Mouse (Mus musculus): Measurements from ENCODE around the gene Prelid3b. TPM values are rescaled to one million over a fixed set of nuclear protein-coding genes. Genes with fewer than 3 reads are reported as not detected.
A peak's percentile ranks its signal among the peaks of the same experiment; 100 is the strongest.

The Prelid3b gene
- polyA plus RNA-seq, 1 experiment from 2014 or later: 113 TPM

- Histone ChIP-seq H3K4me3 (peak within 1 kb of the TSS; percentile 66), H3K4me2 (peak within 1 kb of the TSS; percentile 81), H3K9ac (peak within 1 kb of the TSS; percentile 40), H3K9me3 (no peaks in the 10 kb centered on the region), H3K4me1 (peaks cover 40% of the 10 kb centered on the region), H3K36me3 (peaks cover 14% of the 10 kb centered on the region; the same call in 1 of the 2 replicates), H3K27ac (peak within 1 kb of the TSS; percentile 59), H3K27me3 (no peaks in the 10 kb centered on the region)
- ATAC-seq (ENCODE audit: insufficient number of reproducible peaks, low FRiP score, low TSS enrichment, low read depth): peak; percentile 61
- WGBS: 2% methylated on average over 38 of the region's 38 CpGs
These were observed 34.0 kb downstream of the Prelid3b start, which contains the start of gene Ctsz for GRCm38 (mm10) chr2:174438737-174439449. TSS of gene Ctsz (minus strand) at chr2:174439039.

GRCm38 (mm10) chr2:174438181-174438580 lies 34.7 kb downstream of the Prelid3b start:
- peak overlapping the region; percentile 59 for H3K27ac ChIP-seq
- H3K27me3 ChIP-seq: no peaks in the 10 kb centered on the region
- peak overlapping the region; percentile 81 for H3K4me2 ChIP-seq
- WGBS: 69% methylated on average over 11 of the region's 11 CpGs
- peak overlapping the region; percentile 66 for H3K4me3 ChIP-seq
- peak overlapping the region; percentile 40 for H3K9ac ChIP-seq
- peaks cover 20% of the 10 kb centered on the region; the same call in 1 of the 2 replicates for H3K36me3 ChIP-seq
- peaks cover 38% of the 10 kb centered on the region for H3K4me1 ChIP-seq
- no peaks in the 10 kb centered on the region for H3K9me3 ChIP-seq
- ATAC-seq (ENCODE audit: insufficient number of reproducible peaks, low FRiP score, low TSS enrichment, low read depth): no peak

GRCm38 (mm10) chr2:174437697-174437982 lies 35.2 kb downstream of the Prelid3b start:
- Histone ChIP-seq H3K4me2 (peak overlapping the region; percentile 81), H3K4me1 (peaks cover 33% of the 10 kb centered on the region), H3K36me3 (peaks cover 24% of the 10 kb centered on the region), H3K4me3 (peak overlapping the region; percentile 66), H3K9me3 (no peaks in the 10 kb centered on the region), H3K27ac (no peak overlapping the region), H3K27me3 (no peaks in the 10 kb centered on the region), H3K9ac (no peak overlapping the region)
- WGBS: 93% methylated on average over 4 of the region's 4 CpGs
- ATAC-seq (ENCODE audit: insufficient number of reproducible peaks, low FRiP score, low TSS enrichment, low read depth): no peak

GRCm38 (mm10) chr2:174436916-174437696 lies 35.8 kb downstream of the Prelid3b start:
- Histone ChIP-seq H3K9me3 (no peaks in the 10 kb centered on the region), H3K4me1 (peaks cover 31% of the 10 kb centered on the region), H3K4me2 (peak overlapping the region; percentile 81; the same call in 1 of the 2 replicates), H3K27ac (no peak overlapping the region), H3K9ac (no peak overlapping the region), H3K4me3 (0 out of 2 replicates have a peak overlapping the region, but pooled peaks have one; percentile 1), H3K36me3 (peaks cover 28% of the 10 kb centered on the region), H3K27me3 (no peaks in the 10 kb centered on the region)
- 94% methylated on average over 7 of the region's 7 CpGs for WGBS
- no peak for ATAC-seq (ENCODE audit: insufficient number of reproducible peaks, low FRiP score, low TSS enrichment, low read depth)

- WGBS: 86% methylated on average over 26 of the region's 26 CpGs
These were observed 36.7 kb downstream of the Prelid3b start for GRCm38 (mm10) chr2:174436076-174436701.

GRCm38 (mm10) chr2:174434943-174435342 lies 37.9 kb downstream of the Prelid3b start:
- WGBS: 94% methylated on average over 9 of the region's 9 CpGs
- H3K36me3 ChIP-seq: peaks cover 40% of the 10 kb centered on the region
- H3K27ac ChIP-seq: no peak overlapping the region

More at GRCm38 (mm10) chr2:174436076-174436701, 36.7 kb downstream of the Prelid3b start:
- H3K9ac ChIP-seq: no peak overlapping the region
- no peaks in the 10 kb centered on the region for H3K27me3 ChIP-seq
- H3K4me1 ChIP-seq: peaks cover 31% of the 10 kb centered on the region
- no peak overlapping the region for H3K4me2 ChIP-seq
- no peak overlapping the region for H3K27ac ChIP-seq
- no peak for ATAC-seq (ENCODE audit: insufficient number of reproducible peaks, low FRiP score, low TSS enrichment, low read depth)
- H3K36me3 ChIP-seq: peaks cover 30% of the 10 kb centered on the region
- no peak overlapping the region for H3K4me3 ChIP-seq
- no peaks in the 10 kb centered on the region for H3K9me3 ChIP-seq

GRCm38 (mm10) chr2:174428996-174429591 lies 43.8 kb downstream of the Prelid3b start:
- 74% methylated on average over 10 of the region's 10 CpGs for WGBS
- Histone ChIP-seq H3K27ac (no peak overlapping the region), H3K9ac (no peak overlapping the region), H3K4me2 (no peak overlapping the region), H3K4me1 (no peaks in the 10 kb centered on the region), H3K27me3 (no peaks in the 10 kb centered on the region), H3K4me3 (no peak overlapping the region), H3K36me3 (peaks cover 82% of the 10 kb centered on the region), H3K9me3 (no peaks in the 10 kb centered on the region)
- no peak for ATAC-seq (ENCODE audit: insufficient number of reproducible peaks, low FRiP score, low TSS enrichment, low read depth)

More at GRCm38 (mm10) chr2:174434943-174435342, 37.9 kb downstream of the Prelid3b start:
- no peaks in the 10 kb centered on the region for H3K9me3 ChIP-seq
- no peaks in the 10 kb centered on the region for H3K27me3 ChIP-seq
- no peak overlapping the region for H3K4me3 ChIP-seq
- peaks cover 31% of the 10 kb centered on the region for H3K4me1 ChIP-seq
- H3K9ac ChIP-seq: no peak overlapping the region
- no peak overlapping the region for H3K4me2 ChIP-seq
- ATAC-seq (ENCODE audit: insufficient number of reproducible peaks, low FRiP score, low TSS enrichment, low read depth): no peak

- H3K4me1 ChIP-seq: no peaks in the 10 kb centered on the region
- H3K27me3 ChIP-seq: no peaks in the 10 kb centered on the region
- 83% methylated on average over 18 of the region's 18 CpGs for WGBS
- no peak for ATAC-seq (ENCODE audit: insufficient number of reproducible peaks, low FRiP score, low TSS enrichment, low read depth)
- no peak overlapping the region for H3K4me3 ChIP-seq
- no peaks in the 10 kb centered on the region for H3K9me3 ChIP-seq
- no peak overlapping the region for H3K4me2 ChIP-seq
- H3K36me3 ChIP-seq: peaks cover 84% of the 10 kb centered on the region
- no peak overlapping the region for H3K9ac ChIP-seq
- no peak overlapping the region for H3K27ac ChIP-seq
These were observed 44.6 kb downstream of the Prelid3b start for GRCm38 (mm10) chr2:174428076-174428835.

GRCm38 (mm10) chr2:174426856-174427255 lies 46.0 kb downstream of the Prelid3b start:
- H3K36me3 ChIP-seq: peaks cover 89% of the 10 kb centered on the region
- no peak for ATAC-seq (ENCODE audit: insufficient number of reproducible peaks, low FRiP score, low TSS enrichment, low read depth)
- no peak overlapping the region for H3K9ac ChIP-seq
- no peaks in the 10 kb centered on the region for H3K4me1 ChIP-seq
- H3K27ac ChIP-seq: no peak overlapping the region
- H3K9me3 ChIP-seq: no peaks in the 10 kb centered on the region
- WGBS: 93% methylated on average over 12 of the region's 12 CpGs
- H3K4me2 ChIP-seq: no peak overlapping the region
- no peaks in the 10 kb centered on the region for H3K27me3 ChIP-seq
- no peak overlapping the region for H3K4me3 ChIP-seq

GRCm38 (mm10) chr2:174424301-174425085 lies 48.4 kb downstream of the Prelid3b start:
- Histone ChIP-seq H3K27me3 (no peaks in the 10 kb centered on the region), H3K4me3 (no peak overlapping the region), H3K27ac (no peak overlapping the region), H3K4me2 (no peak overlapping the region), H3K9ac (no peak overlapping the region), H3K36me3 (peaks cover 90% of the 10 kb centered on the region), H3K9me3 (no peaks in the 10 kb centered on the region), H3K4me1 (no peaks in the 10 kb centered on the region)
- 87% methylated on average over 11 of the region's 11 CpGs for WGBS
- ATAC-seq (ENCODE audit: insufficient number of reproducible peaks, low FRiP score, low TSS enrichment, low read depth): no peak
